Mouse (Mus musculus) hindbrain, embryonic 15.5 days (tissue): ENCODE results near the gene Cacul1. TPM values are rescaled to one million over a fixed set of nuclear protein-coding genes. Genes with fewer than 3 reads are reported as not detected.
"Not testable (repeated sequence)": the region's sequence is repeated elsewhere in the genome, so short reads cannot be mapped to it uniquely, and the experiment has no call there.

Experiments used
- ATAC-seq: fragments of 200-750 bp; cut with Nextera tagmentation; 2 replicates; pipeline ENCODE4 v1.8.0; 2017; ENCODE audit warnings: low read depth, moderate number of reproducible peaks, moderate TSS enrichment; ENCODE audit not compliant: low FRiP score
- H3K27ac ChIP-seq: fragments of 300-500 bp; sonication (generic); replicated peaks from 2 replicates; pipeline ENCODE4 v1.5.1; 2015; ENCODE audit warnings: mild to moderate bottlenecking, inconsistent platforms
- H3K27me3 ChIP-seq: fragments of 300-500 bp; sonication (generic); 2 replicates; pipeline ENCODE4 v1.6.1; 2015; ENCODE audit warnings: control low read depth, inconsistent platforms
- H3K36me3 ChIP-seq: fragments of 300-500 bp; sonication (generic); 2 replicates; pipeline ENCODE4 v1.6.1; 2015; ENCODE audit warnings: control low read depth, inconsistent platforms
- H3K4me1 ChIP-seq: fragments of 300-500 bp; sonication (generic); replicated peaks from 2 replicates; pipeline ENCODE4 v1.6.1; 2015; ENCODE audit warnings: control low read depth, inconsistent platforms
- H3K4me2 ChIP-seq: fragments of 300-500 bp; sonication (generic); 2 replicates; pipeline ENCODE4 v1.6.1; 2015; ENCODE audit warnings: moderate library complexity, mild to moderate bottlenecking, inconsistent platforms
- H3K4me3 ChIP-seq: fragments of 300-500 bp; sonication (generic); 2 replicates; pipeline ENCODE4 v1.5.1; 2015; ENCODE audit warnings: mild to moderate bottlenecking, inconsistent platforms
- H3K9ac ChIP-seq: fragments of 300-500 bp; sonication (generic); 2 replicates; pipeline ENCODE4 v1.6.1; 2015; ENCODE audit warnings: inconsistent platforms
- H3K9me3 ChIP-seq: fragments of 300-500 bp; sonication (generic); 2 replicates; pipeline ENCODE4 v1.6.1; 2016; ENCODE audit warnings: control low read depth, inconsistent platforms
- WGBS: fragments of 180-500 bp; shearing (Covaris S2); methylation state at CpG from one replicate; pipeline ENCODE4 v1.1.7; 2015; 5-methylcytosine and 5-hydroxymethylcytosine counted together
- polyA plus RNA-seq: library from polyadenylated mRNA; unstranded; fragments of >200 nt; fragmentation: Nextera tagmentation; extraction: Ambion mirVana; gene quantifications from 2 replicates; pipeline ENCODE4 v1.2.1, GENCODE M21; 2015

Cacul1 gene
- 23.8 and 24.1 TPM in 2 replicates for polyA plus RNA-seq

- peak within 1 kb of the TSS; percentile 64 for H3K4me2 ChIP-seq
- peak within 1 kb of the TSS; percentile 80 for H3K9ac ChIP-seq
- no peaks in the 10 kb centered on the region for H3K9me3 ChIP-seq
- H3K36me3 ChIP-seq = no peaks in the 10 kb centered on the region
- H3K27ac ChIP-seq = peak within 1 kb of the TSS; percentile 91
- peak; percentile 98 for ATAC-seq
- H3K4me3 ChIP-seq = peak within 1 kb of the TSS; percentile 66
- H3K27me3 ChIP-seq = no peaks in the 10 kb centered on the region
- 0% methylated on average over 62 of the region's 64 CpGs for whole genome bisulfite sequencing
- peaks cover 41% of the 10 kb centered on the region for H3K4me1 ChIP-seq
Observed at GRCm38 (mm10) chr19:60580582-60581339, at the start of gene Cacul1. Cacul1 (minus strand) TSS chr19:60581025.

- no peak overlapping the region for H3K4me2 ChIP-seq
- ATAC-seq = no peak
- H3K27ac ChIP-seq = no peak overlapping the region
- H3K27me3 ChIP-seq = no peaks in the 10 kb centered on the region
- WGBS = 72% methylated on average over 4 of the region's 4 CpGs
- H3K9ac ChIP-seq = no peak overlapping the region
- no peaks in the 10 kb centered on the region for H3K9me3 ChIP-seq
- H3K4me3 ChIP-seq = no peak overlapping the region
- no peaks in the 10 kb centered on the region for H3K36me3 ChIP-seq
- 0 out of 2 replicates have a peak, but pooled peaks cover 2% of the 10 kb centered on the region for H3K4me1 ChIP-seq
Observed at GRCm38 (mm10) chr19:60619420-60619819, 38.6 kb upstream of the Cacul1 start.

GRCm38 (mm10) chr19:60617007-60617406 is 36.2 kb upstream of the Cacul1 start:
- Histone ChIP-seq H3K9ac (no peak overlapping the region), H3K4me3 (no peak overlapping the region), H3K27me3 (no peaks in the 10 kb centered on the region), H3K4me2 (no peak overlapping the region), H3K27ac (no peak overlapping the region), H3K9me3 (no peaks in the 10 kb centered on the region), H3K36me3 (no peaks in the 10 kb centered on the region), H3K4me1 (0 out of 2 replicates have a peak, but pooled peaks cover 2% of the 10 kb centered on the region)
- 38% methylated on average over 1 of the region's 1 CpGs for WGBS
- ATAC-seq = no peak

- Histone ChIP-seq H3K9me3 (no peaks in the 10 kb centered on the region), H3K4me1 (peaks cover 10% of the 10 kb centered on the region; the same call in 1 of the 2 replicates), H3K9ac (no peak overlapping the region), H3K27ac (no peak overlapping the region), H3K4me3 (no peak overlapping the region), H3K4me2 (no peak overlapping the region), H3K36me3 (no peaks in the 10 kb centered on the region), H3K27me3 (no peaks in the 10 kb centered on the region)
- ATAC-seq = peak; percentile 84
- 58% methylated on average over 5 of the region's 5 CpGs for WGBS
Observed at GRCm38 (mm10) chr19:60615470-60616200, 34.8 kb upstream of the Cacul1 start.

GRCm38 (mm10) chr19:60611525-60612215 is 30.8 kb upstream of the Cacul1 start:
- 44% methylated on average over 12 of the region's 12 CpGs for WGBS
- Histone ChIP-seq H3K9me3 (no peaks in the 10 kb centered on the region), H3K9ac (no peak overlapping the region), H3K4me1 (peaks cover 10% of the 10 kb centered on the region; the same call in 1 of the 2 replicates), H3K36me3 (no peaks in the 10 kb centered on the region), H3K4me2 (no peak overlapping the region), H3K27me3 (no peaks in the 10 kb centered on the region), H3K27ac (no peak overlapping the region), H3K4me3 (no peak overlapping the region)
- no peak for ATAC-seq

- WGBS = 37% methylated on average over 5 of the region's 5 CpGs
- Histone ChIP-seq H3K9me3 (no peaks in the 10 kb centered on the region), H3K9ac (no peak overlapping the region), H3K36me3 (no peaks in the 10 kb centered on the region), H3K4me3 (no peak overlapping the region), H3K27me3 (no peaks in the 10 kb centered on the region), H3K4me2 (no peak overlapping the region), H3K4me1 (peaks cover 8% of the 10 kb centered on the region; the same call in 1 of the 2 replicates), H3K27ac (no peak overlapping the region)
- ATAC-seq = no peak
Observed at GRCm38 (mm10) chr19:60608766-60609165, 27.9 kb upstream of the Cacul1 start.

GRCm38 (mm10) chr19:60603586-60603985 is 22.8 kb upstream of the Cacul1 start:
- WGBS = 81% methylated on average over 3 of the region's 3 CpGs

GRCm38 (mm10) chr19:60602066-60602465 is 21.2 kb upstream of the Cacul1 start:
- H3K9ac ChIP-seq, H3K4me3 ChIP-seq, H3K27ac ChIP-seq, ATAC-seq, H3K9me3 ChIP-seq, H3K36me3 ChIP-seq, H3K4me2 ChIP-seq, H3K27me3 ChIP-seq, H3K4me1 ChIP-seq: not testable (repeated sequence)
- WGBS = 90% methylated on average over 1 of the region's 1 CpGs

More at GRCm38 (mm10) chr19:60603586-60603985, 22.8 kb upstream of the Cacul1 start:
- ATAC-seq = peak; percentile 11; the same call in 1 of the 2 replicates
- Histone ChIP-seq H3K27ac (no peak overlapping the region), H3K36me3 (no peaks in the 10 kb centered on the region), H3K4me1 (no peaks in the 10 kb centered on the region), H3K9me3 (no peaks in the 10 kb centered on the region), H3K9ac (no peak overlapping the region), H3K4me2 (no peak overlapping the region), H3K27me3 (no peaks in the 10 kb centered on the region), H3K4me3 (no peak overlapping the region)

- Histone ChIP-seq H3K4me3 (no peak overlapping the region), H3K9me3 (no peaks in the 10 kb centered on the region), H3K36me3 (no peaks in the 10 kb centered on the region), H3K4me1 (no peaks in the 10 kb centered on the region), H3K4me2 (no peak overlapping the region), H3K27me3 (no peaks in the 10 kb centered on the region), H3K9ac (no peak overlapping the region), H3K27ac (no peak overlapping the region)
- WGBS = 92% methylated on average over 8 of the region's 8 CpGs
- no peak for ATAC-seq
Observed at GRCm38 (mm10) chr19:60598025-60598697, 17.3 kb upstream of the Cacul1 start.

GRCm38 (mm10) chr19:60589646-60590045 is 8.8 kb upstream of the Cacul1 start:
- Histone ChIP-seq H3K9me3 (no peaks in the 10 kb centered on the region), H3K4me3 (no peak overlapping the region), H3K4me1 (no peaks in the 10 kb centered on the region), H3K4me2 (no peak overlapping the region), H3K36me3 (no peaks in the 10 kb centered on the region), H3K27ac (no peak overlapping the region), H3K9ac (no peak overlapping the region), H3K27me3 (no peaks in the 10 kb centered on the region)
- no peak for ATAC-seq
- WGBS = 93% methylated on average over 2 of the region's 2 CpGs

- Histone ChIP-seq H3K27me3 (no peaks in the 10 kb centered on the region), H3K27ac (no peak overlapping the region), H3K9ac (no peak overlapping the region), H3K9me3 (no peaks in the 10 kb centered on the region), H3K36me3 (no peaks in the 10 kb centered on the region), H3K4me2 (no peak overlapping the region), H3K4me1 (no peaks in the 10 kb centered on the region), H3K4me3 (no peak overlapping the region)
- 63% methylated on average over 5 of the region's 5 CpGs for WGBS
- ATAC-seq = no peak
Observed at GRCm38 (mm10) chr19:60586652-60587051, 5.8 kb upstream of the Cacul1 start.
